Mouse (Mus musculus) heart, postnatal 0 days (tissue): ENCODE data around the gene Kif5a.

Experiments used
- CTCF ChIP-seq: IDR thresholded peaks from 2 replicates; pipeline ENCODE4 v1.5.1; 2016; ENCODE audit warnings: antibody characterized with exemption, control low read depth, low read depth
- EP300 ChIP-seq: IDR thresholded peaks from 2 replicates; pipeline ENCODE4 v1.6.1; 2016; ENCODE audit warnings: antibody characterized with exemption, low read depth

GRCm38 (mm10) chr10:127210961-127211405, 52.2 kb downstream of the Kif5a start:
- TF ChIP-seq CTCF: no peak
- no peak for TF ChIP-seq EP300
